Mouse (Mus musculus) E14TG2a.4 (cell line): ENCODE measurements around the gene Itgb2l.

Experiments
- CTCF ChIP-seq: conservative IDR thresholded peaks from 2 replicates; pipeline ENCODE4 v1.5.1; 2014; ENCODE audit warnings: low read length
- POU5F1 ChIP-seq: IDR thresholded peaks from 2 replicates; pipeline ENCODE4 v1.6.1; 2014; ENCODE audit warnings: low read length, borderline replicate concordance

- TF ChIP-seq CTCF, result no peak
- TF ChIP-seq POU5F1, result no peak
These were observed 4.5 kb downstream of the Itgb2l start for GRCm38 (mm10) chr16:96438946-96439345.
